Mouse (Mus musculus) neutrophil, adult 65 days (primary cell): ENCODE data around the gene Serpina3m. TPM values are rescaled to one million over a fixed set of nuclear protein-coding genes. Genes with fewer than 3 reads are reported as not detected.

ENCODE experiments used
- total RNA-seq: library from RNA; stranded (reverse); gene quantifications from 2 replicates; pipeline ENCODE4 v1.2.4, GENCODE M21; 2023

The Serpina3m gene
- total RNA-seq, result not detected in 2 replicates

DNA sequence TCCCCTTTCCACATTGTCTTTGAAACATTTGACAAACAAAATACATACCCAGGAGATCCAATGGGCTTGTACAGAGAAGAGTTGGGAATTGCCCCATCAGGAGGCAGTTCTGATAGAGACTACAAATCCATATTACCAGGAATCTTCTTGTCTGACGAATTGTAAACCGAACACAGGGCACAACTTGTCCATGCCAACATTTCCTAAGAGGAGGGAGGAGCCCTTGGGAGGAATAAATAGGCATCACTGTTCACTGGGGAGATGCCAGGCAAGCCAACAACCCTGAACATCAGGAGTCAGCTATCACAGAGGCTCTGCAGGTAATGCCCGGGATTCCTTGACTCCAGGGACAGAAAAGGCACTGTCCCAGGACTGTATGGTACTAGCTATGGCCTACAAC, at the start of gene Serpina3m, which contains the start of gene Serpina3k:
Gene Serpina3m, plus strand, starts transcription at position 261 of the 400 bp plus-strand sequence.
Gene Serpina3k, plus strand, starts transcription at position 261 of the 400 bp plus-strand sequence.

DNA sequence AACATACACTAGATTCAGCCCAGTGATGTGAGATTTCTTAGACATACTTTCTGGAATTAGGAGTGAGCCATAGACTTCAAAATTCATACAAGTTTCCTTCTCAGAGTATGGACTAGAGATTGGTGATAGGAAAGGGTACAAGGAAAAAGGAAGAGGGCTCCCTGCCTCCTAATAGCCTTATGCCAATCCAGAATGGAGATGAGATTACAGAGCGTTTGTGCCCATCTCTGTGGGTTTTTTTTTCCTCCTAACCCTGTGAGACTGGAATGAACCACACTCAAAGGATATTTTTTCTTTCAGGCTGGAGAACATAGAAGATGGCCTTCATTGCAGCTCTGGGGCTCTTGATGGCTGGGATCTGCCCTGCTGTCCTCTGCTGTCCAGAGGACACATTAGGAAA, 24.0 kb upstream of the Serpina3m start, which contains the start of gene Serpina3j:
Gene Serpina3j, plus strand, starts transcription at position 301 of the 400 bp plus-strand sequence.

GRCm38 (mm10) chr12:104406454-104406885, 68.2 kb downstream of the Serpina3m start, which contains the start of gene Serpina3n:
Serpina3n (plus strand) TSS chr12:104406729.

Other genes with a start within 250 kb of the Serpina3m start
- gene Serpina5, start 237.4 kb upstream of the Serpina3m start, total RNA-seq, result not detected in 2 replicates
- gene Serpina3a, start 225.8 kb upstream of the Serpina3m start, total RNA-seq, result not detected in 2 replicates
- gene Serpina3b, start 210.5 kb upstream of the Serpina3m start, total RNA-seq, result 0.22 TPM in 1 of 2 replicates, not detected in the other
- not detected in 2 replicates for gene Serpina3c, start 184.6 kb upstream of the Serpina3m start, total RNA-seq
- gene Serpina3f, start 123.9 kb upstream of the Serpina3m start, total RNA-seq, result 0.88 TPM in 1 of 2 replicates, not detected in the other
- 0.73 and 2.4 TPM in 2 replicates for gene Serpina3g, start 102.2 kb upstream of the Serpina3m start, total RNA-seq
- gene Serpina3i, start 75.4 kb upstream of the Serpina3m start, total RNA-seq, result not detected in 2 replicates
- not detected in 2 replicates for gene Serpina3j, start 23.9 kb upstream of the Serpina3m start, total RNA-seq
- not detected in 2 replicates for gene Serpina3k, start within 50 bp of the Serpina3m start, total RNA-seq
- not detected in 2 replicates for gene Serpina3n, start 68.2 kb downstream of the Serpina3m start, total RNA-seq
- gene Gsc, start 134.8 kb downstream of the Serpina3m start, total RNA-seq, result not detected in 2 replicates